Mouse (Mus musculus) myocyte (in vitro differentiated cells): ENCODE results near the gene Gm20388.

Experiments
- MAX ChIP-seq: IDR thresholded peaks from one replicate; pipeline ENCODE4 v1.6.1; 2011; ENCODE audit warnings: low read depth, mild to moderate bottlenecking, control low read depth
- POLR2A ChIP-seq: IDR thresholded peaks from one replicate; pipeline ENCODE4 v1.6.1; 2011; ENCODE audit warnings: low read depth, mild to moderate bottlenecking, control low read depth, moderate library complexity; ENCODE audit not compliant: insufficient read length
- POLR2AphosphoS2 ChIP-seq: IDR thresholded peaks from one replicate; pipeline ENCODE4 v1.6.1; 2011; ENCODE audit warnings: low read depth, control low read depth; ENCODE audit not compliant: insufficient read length
- REST ChIP-seq: IDR thresholded peaks from one replicate; pipeline ENCODE4 v1.6.1; 2011; ENCODE audit warnings: mild to moderate bottlenecking, control low read depth, moderate library complexity; ENCODE audit not compliant: insufficient read depth, insufficient read length

DNA sequence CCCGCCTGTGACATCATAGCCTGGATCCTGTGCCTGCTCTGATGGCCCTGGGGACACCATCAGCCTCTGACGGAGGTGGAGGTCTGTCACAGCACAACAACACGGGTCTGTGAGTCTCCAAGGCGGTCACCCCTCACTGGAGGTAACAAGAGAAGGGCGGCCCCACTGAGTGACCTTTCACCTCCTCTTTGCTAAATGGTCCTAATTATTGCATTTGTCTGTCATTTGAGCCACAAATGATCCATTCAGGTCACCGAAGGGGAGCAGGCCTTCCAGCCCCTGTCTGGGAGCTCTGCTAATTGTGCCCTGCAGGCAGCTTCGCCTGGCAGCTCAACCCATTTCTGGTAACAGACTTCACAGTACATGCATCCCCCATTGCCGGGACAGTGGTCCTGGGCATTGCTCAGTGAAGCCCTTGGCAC, 1048.8 kb downstream of the Gm20388 start:
- TF ChIP-seq MAX = no peak
- no peak for TF ChIP-seq POLR2A
- no peak for TF ChIP-seq POLR2AphosphoS2
- TF ChIP-seq REST = no peak
